Mouse (Mus musculus): ENCODE measurements around the gene Rpl28. TPM values are rescaled to one million over a fixed set of nuclear protein-coding genes. Genes with fewer than 3 reads are reported as not detected.
"Not testable (repeated sequence)": the region's sequence is repeated elsewhere in the genome, so short reads cannot be mapped to it uniquely, and the experiment has no call there.

The Rpl28 gene
- polyA plus RNA-seq, 1 experiment = 3,556 TPM

GRCm38 (mm10) chr7:4789436-4789935 is 3.2 kb upstream of the Rpl28 start, which contains the start of gene Tmem238:
Gene Tmem238, minus strand, starts transcription at chr7:4789656.
- peaks cover 20% of the 10 kb centered on the region for H3K79me3 ChIP-seq (ENCODE audit: low read depth)
- no peaks in the 10 kb centered on the region for H3K27me3 ChIP-seq (ENCODE audit: control insufficient read depth, insufficient read depth, insufficient read length)
- peaks cover 42% of the 10 kb centered on the region for H3K79me2 ChIP-seq (ENCODE audit: control insufficient read depth, insufficient read depth)
- TF ChIP-seq MYOG (IDR thresholded peaks at IDR 0.05; ENCODE audit: control insufficient read depth, extremely low read depth, insufficient read length) (no peak), MYOD1 (IDR thresholded peaks at IDR 0.05; ENCODE audit: control insufficient read depth, insufficient read length, low read depth) (no peak), FOSL1 (IDR thresholded peaks at IDR 0.05; ENCODE audit: insufficient read depth, low read length, poor library complexity, severe bottlenecking) (no peak), CEBPB (IDR thresholded peaks at IDR 0.05; ENCODE audit: low read depth) (no peak), CTCF (IDR thresholded peaks at IDR 0.05; ENCODE audit: control insufficient read depth, insufficient read depth, insufficient read length) (no peak), MAX (IDR thresholded peaks at IDR 0.05) (no peak), USF1 (IDR thresholded peaks at IDR 0.05; ENCODE audit: low read depth) (no peak)
- peaks cover 21% of the 10 kb centered on the region for H3K36me3 ChIP-seq (ENCODE audit: control insufficient read depth, insufficient read depth)
- H3ac ChIP-seq (ENCODE audit: control insufficient read depth, insufficient read length, low read depth) = peak within 1 kb of the TSS; percentile 92
- H3K4me3 ChIP-seq (ENCODE audit: insufficient read depth, poor library complexity, severe bottlenecking) = peak within 1 kb of the TSS; percentile 42

DNA sequence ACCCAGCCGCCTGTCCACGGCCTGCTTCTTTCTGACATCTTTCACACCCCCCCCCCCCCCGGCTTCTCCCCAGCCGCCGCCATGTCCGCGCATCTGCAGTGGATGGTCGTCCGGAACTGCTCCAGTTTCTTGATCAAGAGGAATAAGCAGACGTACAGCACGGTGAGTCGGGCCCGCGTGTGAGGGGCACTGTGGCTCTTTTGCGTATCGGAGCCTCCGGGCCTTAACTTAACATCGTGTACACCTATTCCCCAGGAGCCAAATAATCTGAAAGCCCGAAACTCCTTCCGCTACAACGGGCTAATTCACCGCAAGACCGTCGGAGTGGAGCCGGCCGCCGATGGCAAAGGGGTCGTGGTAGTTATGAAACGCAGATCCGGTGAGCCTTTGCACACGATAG is 574 bp downstream of the Rpl28 start:
- peaks cover 30% of the 10 kb centered on the region for H3K79me2 ChIP-seq (ENCODE audit: control insufficient read depth, insufficient read depth)
- H3K27me3 ChIP-seq (ENCODE audit: control insufficient read depth, insufficient read depth, insufficient read length) = not testable (repeated sequence)
- H3K36me3 ChIP-seq (ENCODE audit: control insufficient read depth, insufficient read depth) = peaks cover 39% of the 10 kb centered on the region
- peak overlapping the region; percentile 100 for H3ac ChIP-seq (ENCODE audit: control insufficient read depth, insufficient read length, low read depth)
- peaks cover 19% of the 10 kb centered on the region for H3K79me3 ChIP-seq (ENCODE audit: low read depth)
- peak overlapping the region; percentile 60 for H3K4me3 ChIP-seq (ENCODE audit: insufficient read depth, poor library complexity, severe bottlenecking)

GRCm38 (mm10) chr7:4793674-4794073 is 1.0 kb downstream of the Rpl28 start:
- Histone ChIP-seq H3K36me3 (ENCODE audit: control insufficient read depth, insufficient read depth) (peaks cover 39% of the 10 kb centered on the region), H3ac (ENCODE audit: control insufficient read depth, insufficient read length, low read depth) (peak overlapping the region; percentile 100), H3K79me2 (ENCODE audit: control insufficient read depth, insufficient read depth) (peaks cover 27% of the 10 kb centered on the region), H3K27me3 (ENCODE audit: control insufficient read depth, insufficient read depth, insufficient read length) (no peaks in the 10 kb centered on the region), H3K79me3 (ENCODE audit: low read depth) (peaks cover 19% of the 10 kb centered on the region), H3K4me3 (ENCODE audit: insufficient read depth, poor library complexity, severe bottlenecking) (peak overlapping the region; percentile 60)
- TF ChIP-seq MAX (IDR thresholded peaks at IDR 0.05) = no peak
- TF ChIP-seq MYOG (IDR thresholded peaks at IDR 0.05; ENCODE audit: control insufficient read depth, extremely low read depth, insufficient read length) = no peak
- no peak for TF ChIP-seq MYOD1 (IDR thresholded peaks at IDR 0.05; ENCODE audit: control insufficient read depth, insufficient read length, low read depth)
- no peak for TF ChIP-seq FOSL1 (IDR thresholded peaks at IDR 0.05; ENCODE audit: insufficient read depth, low read length, poor library complexity, severe bottlenecking)
- TF ChIP-seq CTCF (IDR thresholded peaks at IDR 0.05; ENCODE audit: control insufficient read depth, insufficient read depth, insufficient read length) = no peak
- TF ChIP-seq USF1 (IDR thresholded peaks at IDR 0.05; ENCODE audit: low read depth) = no peak
- TF ChIP-seq CEBPB (IDR thresholded peaks at IDR 0.05; ENCODE audit: low read depth) = no peak

GRCm38 (mm10) chr7:4794631-4795168 is 2.0 kb downstream of the Rpl28 start:
- TF ChIP-seq FOSL1 (IDR thresholded peaks at IDR 0.05; ENCODE audit: insufficient read depth, low read length, poor library complexity, severe bottlenecking) (no peak), MYOG (IDR thresholded peaks at IDR 0.05; ENCODE audit: control insufficient read depth, extremely low read depth, insufficient read length) (no peak), CEBPB (IDR thresholded peaks at IDR 0.05; ENCODE audit: low read depth) (no peak), MYOD1 (IDR thresholded peaks at IDR 0.05; ENCODE audit: control insufficient read depth, insufficient read length, low read depth) (no peak), USF1 (IDR thresholded peaks at IDR 0.05; ENCODE audit: low read depth) (no peak), MAX (IDR thresholded peaks at IDR 0.05) (no peak), CTCF (IDR thresholded peaks at IDR 0.05; ENCODE audit: control insufficient read depth, insufficient read depth, insufficient read length) (no peak)
- Histone ChIP-seq H3K79me2 (ENCODE audit: control insufficient read depth, insufficient read depth) (peaks cover 27% of the 10 kb centered on the region), H3K36me3 (ENCODE audit: control insufficient read depth, insufficient read depth) (peaks cover 45% of the 10 kb centered on the region), H3ac (ENCODE audit: control insufficient read depth, insufficient read length, low read depth) (peak overlapping the region; percentile 100), H3K27me3 (ENCODE audit: control insufficient read depth, insufficient read depth, insufficient read length) (no peaks in the 10 kb centered on the region), H3K79me3 (ENCODE audit: low read depth) (peaks cover 19% of the 10 kb centered on the region), H3K4me3 (ENCODE audit: insufficient read depth, poor library complexity, severe bottlenecking) (peak overlapping the region; percentile 60)

DNA sequence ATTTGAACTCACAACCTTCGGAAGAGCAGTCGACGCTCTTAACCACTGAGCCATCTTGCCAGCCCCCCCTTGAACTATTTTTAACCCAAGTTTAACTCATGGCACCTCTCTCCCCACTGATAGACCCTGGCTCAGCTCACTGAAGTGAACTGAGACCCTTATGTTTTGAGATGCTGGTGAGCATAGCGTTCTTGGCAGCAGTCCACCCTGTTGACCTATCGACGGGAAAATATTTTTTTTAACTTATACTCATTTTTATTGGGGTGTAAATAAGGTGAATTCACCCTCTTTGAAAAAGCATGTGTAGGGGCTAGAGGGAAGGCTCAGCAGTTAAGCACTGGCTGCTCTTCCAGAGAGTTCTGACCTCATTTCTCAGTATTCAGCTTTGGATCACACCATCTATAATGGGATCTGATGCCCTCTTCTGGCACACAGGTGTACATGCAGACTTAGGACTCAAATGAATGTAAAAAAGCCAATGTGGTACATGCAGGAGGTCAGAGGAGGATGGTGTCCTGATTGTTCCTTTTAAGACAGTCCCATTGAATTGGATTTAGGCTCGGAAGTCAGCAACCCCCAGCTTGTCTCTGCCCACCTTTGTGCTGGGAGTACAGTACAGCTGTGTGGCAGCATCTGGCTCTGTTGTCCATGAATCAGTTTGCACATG is 3.2 kb downstream of the Rpl28 start:
- TF ChIP-seq FOSL1 (IDR thresholded peaks at IDR 0.05; ENCODE audit: insufficient read depth, low read length, poor library complexity, severe bottlenecking) (no peak), CTCF (IDR thresholded peaks at IDR 0.05; ENCODE audit: control insufficient read depth, insufficient read depth, insufficient read length) (no peak), USF1 (IDR thresholded peaks at IDR 0.05; ENCODE audit: low read depth) (no peak), MAX (IDR thresholded peaks at IDR 0.05) (no peak), MYOG (IDR thresholded peaks at IDR 0.05; ENCODE audit: control insufficient read depth, extremely low read depth, insufficient read length) (no peak), CEBPB (IDR thresholded peaks at IDR 0.05; ENCODE audit: low read depth) (no peak), MYOD1 (IDR thresholded peaks at IDR 0.05; ENCODE audit: control insufficient read depth, insufficient read length, low read depth) (no peak)
- no peak overlapping the region for H3ac ChIP-seq (ENCODE audit: control insufficient read depth, insufficient read length, low read depth)
- H3K27me3 ChIP-seq (ENCODE audit: control insufficient read depth, insufficient read depth, insufficient read length) = no peaks in the 10 kb centered on the region
- H3K79me3 ChIP-seq (ENCODE audit: low read depth) = peaks cover 19% of the 10 kb centered on the region
- H3K36me3 ChIP-seq (ENCODE audit: control insufficient read depth, insufficient read depth) = peaks cover 45% of the 10 kb centered on the region
- peaks cover 27% of the 10 kb centered on the region for H3K79me2 ChIP-seq (ENCODE audit: control insufficient read depth, insufficient read depth)
- H3K4me3 ChIP-seq (ENCODE audit: insufficient read depth, poor library complexity, severe bottlenecking) = no peak overlapping the region
